Mouse (Mus musculus): Measurements from ENCODE around the gene Lamc2.

The Lamc2 gene

GRCm38 (mm10) chr1:153180160-153180559 lies 6.1 kb downstream of the Lamc2 start:
- in situ Hi-C loops (cut with MboI, MseI) = no loop called here

GRCm38 (mm10) chr1:153174801-153175200 lies 11.4 kb downstream of the Lamc2 start:
- in situ Hi-C loops (cut with MboI, MseI) = no loop called here

GRCm38 (mm10) chr1:153173276-153173675 lies 13.0 kb downstream of the Lamc2 start:
- in situ Hi-C loops (cut with MboI, MseI) = no loop called here

- in situ Hi-C loops (cut with MboI, MseI) = no loop called here
Observed at GRCm38 (mm10) chr1:153172291-153172731, 13.9 kb downstream of the Lamc2 start.

- in situ Hi-C loops (cut with MboI, MseI) = no loop called here
Observed at GRCm38 (mm10) chr1:153171011-153171410, 15.2 kb downstream of the Lamc2 start.

GRCm38 (mm10) chr1:153168293-153168692 lies 18.0 kb downstream of the Lamc2 start:
- in situ Hi-C loops (cut with MboI, MseI) = no loop called here

GRCm38 (mm10) chr1:153163831-153164230 lies 22.4 kb downstream of the Lamc2 start:
- in situ Hi-C loops (cut with MboI, MseI) = no loop called here

- in situ Hi-C loops (cut with MboI, MseI) = no loop called here
Observed at GRCm38 (mm10) chr1:153159137-153159536, 27.1 kb downstream of the Lamc2 start.

- in situ Hi-C loops (cut with MboI, MseI) = no loop called here
Observed at GRCm38 (mm10) chr1:153157021-153157623, 29.1 kb downstream of the Lamc2 start.

- in situ Hi-C loops (cut with MboI, MseI) = no loop called here
Observed at GRCm38 (mm10) chr1:153155364-153155763, 30.9 kb downstream of the Lamc2 start.

GRCm38 (mm10) chr1:153153619-153154137 lies 32.6 kb downstream of the Lamc2 start:
- in situ Hi-C loops (cut with MboI, MseI) = no loop called here

GRCm38 (mm10) chr1:153152594-153152993 lies 33.7 kb downstream of the Lamc2 start:
- in situ Hi-C loops (cut with MboI, MseI) = no loop called here

- in situ Hi-C loops (cut with MboI, MseI) = no loop called here
Observed at GRCm38 (mm10) chr1:153145791-153146190, 40.5 kb downstream of the Lamc2 start.

- in situ Hi-C loops (cut with MboI, MseI) = no loop called here
Observed at GRCm38 (mm10) chr1:153144021-153144420, 42.2 kb downstream of the Lamc2 start.

- in situ Hi-C loops (cut with MboI, MseI) = no loop called here
Observed at GRCm38 (mm10) chr1:153140747-153141228, 45.5 kb downstream of the Lamc2 start.

- in situ Hi-C loops (cut with MboI, MseI) = no loop called here
Observed at GRCm38 (mm10) chr1:153140265-153140664, 46.0 kb downstream of the Lamc2 start.

- in situ Hi-C loops (cut with MboI, MseI) = no loop called here
Observed at GRCm38 (mm10) chr1:153139635-153140034, 46.6 kb downstream of the Lamc2 start.

GRCm38 (mm10) chr1:153138486-153138885 lies 47.8 kb downstream of the Lamc2 start:
- in situ Hi-C loops (cut with MboI, MseI) = no loop called here

GRCm38 (mm10) chr1:153136647-153137046 lies 49.6 kb downstream of the Lamc2 start:
- in situ Hi-C loops (cut with MboI, MseI) = no loop called here

- in situ Hi-C loops (cut with MboI, MseI) = no loop called here
Observed at GRCm38 (mm10) chr1:153133865-153134781, 52.1 kb downstream of the Lamc2 start.

GRCm38 (mm10) chr1:153129992-153130713 lies 56.1 kb downstream of the Lamc2 start:
- in situ Hi-C loops (cut with MboI, MseI) = no loop called here

GRCm38 (mm10) chr1:153128780-153129179 lies 57.5 kb downstream of the Lamc2 start:
- in situ Hi-C loops (cut with MboI, MseI) = no loop called here

All from T-helper 1 cell (primary cell).